Comparison of ENCODE assay signal across 21 mouse cellular contexts in genomic region chr8:91347595-91347994, GRCm38 (mm10). TPM values are rescaled to one million over a fixed set of nuclear protein-coding genes. Genes with fewer than 3 reads are reported as not detected.
DNase-seq lines count a peak whose midpoint lies in the region; ATAC-seq and TF ChIP-seq lines count a peak whose summit lies in the region.
"Had no signal": no experiment of that assay in that cellular context is flagged by ENCODE, and none has a peak within 500 bp of the region (broad histone marks: within the 10 kb centered on the region; RNA-seq: fewer than 3 reads in every experiment).

No protein-coding gene starts in this region.

- TF ChIP-seq CTCF in midbrain, postnatal 0 days (IDR thresholded peaks at IDR 0.05): no peak
- no peak for TF ChIP-seq CTCF in layer of hippocampus, adult 2 months (conservative IDR thresholded peaks at IDR 0.05)

- H3K4me3 ChIP-seq in heart, embryonic 10.5 days: 0 out of 2 replicates have a peak overlapping the region, but pooled peaks have one; percentile 13
- no peak overlapping the region for H3K4me3 ChIP-seq in heart, embryonic 14.5 days (ENCODE audit: control insufficient read depth in 1 of 2, insufficient read depth in 1 of 2, low read depth in 1 of 2, low read length in 2 of 2)
- no peak overlapping the region for H3K4me3 ChIP-seq in midbrain, embryonic 13.5 days (replicated peaks)
- H3K4me3 ChIP-seq in midbrain, postnatal 0 days (ENCODE audit: low read depth, low read length): no peak overlapping the region
- no peak overlapping the region for H3K4me3 ChIP-seq in stomach, embryonic 16.5 days (replicated peaks; ENCODE audit: low read length)
- H3K4me3 ChIP-seq in layer of hippocampus, adult 2 months: no peak overlapping the region
- H3K4me3 ChIP-seq: embryonic facial prominence, embryonic 12.5 days; forebrain, embryonic 15.5 days; hindbrain, embryonic 15.5 days had no signal

- peak overlapping the region; percentile 44 for H3K4me2 ChIP-seq in heart, embryonic 14.5 days (ENCODE audit: low read length)
- no peak overlapping the region for H3K4me2 ChIP-seq in midbrain, embryonic 13.5 days (replicated peaks)
- no peak overlapping the region for H3K4me2 ChIP-seq in midbrain, postnatal 0 days (ENCODE audit: low read depth, low read length, poor library complexity, severe bottlenecking)
- no peak overlapping the region for H3K4me2 ChIP-seq in stomach, embryonic 16.5 days (ENCODE audit: low read depth, low read length)
- H3K4me2 ChIP-seq: embryonic facial prominence, embryonic 12.5 days; forebrain, embryonic 15.5 days; hindbrain, embryonic 15.5 days had no signal

- intact Hi-C loops in heart, postnatal 25 days (cut with DNase I): no loop called here
- intact Hi-C loops in heart, postnatal 14 days (cut with DNase I): no loop called here

- no peak for ATAC-seq in heart, embryonic 14.5 days (ENCODE audit: insufficient number of reproducible peaks, insufficient read depth, low FRiP score, low read depth)
- no peak for ATAC-seq in midbrain, embryonic 13.5 days
- ATAC-seq in midbrain, postnatal 0 days (ENCODE audit: low FRiP score): no peak
- ATAC-seq in stomach, embryonic 16.5 days (ENCODE audit: insufficient read depth, low FRiP score): no peak
- ATAC-seq: activated CD4-positive, CD25-positive, alpha-beta regulatory T cell, adult 4 months; forebrain, embryonic 15.5 days; intestine, embryonic 16.5 days; Patski had no signal

- H3K9ac ChIP-seq in heart, embryonic 14.5 days (ENCODE audit: low read length): peak overlapping the region; percentile 14; the same call in 1 of the 2 replicates
- no peak overlapping the region for H3K9ac ChIP-seq in midbrain, embryonic 13.5 days (replicated peaks)
- no peak overlapping the region for H3K9ac ChIP-seq in midbrain, postnatal 0 days (replicated peaks; ENCODE audit: low read length, poor library complexity, severe bottlenecking)
- no peak overlapping the region for H3K9ac ChIP-seq in stomach, embryonic 16.5 days (ENCODE audit: low read length)
- H3K9ac ChIP-seq: embryonic facial prominence, embryonic 12.5 days; forebrain, embryonic 15.5 days; hindbrain, embryonic 15.5 days had no signal

- peak overlapping the region; percentile 44; the same call in 1 of the 2 replicates for H3K27ac ChIP-seq in heart, embryonic 10.5 days
- H3K27ac ChIP-seq in heart, embryonic 14.5 days (replicated peaks in 1 of 2; ENCODE audit: control insufficient read depth in 1 of 2, insufficient read depth in 1 of 2, low read depth in 2 of 2, low read length in 2 of 2): peak overlapping the region in 1 of 2 experiments; percentile 24; a peak in 1 of 4 replicates
- H3K27ac ChIP-seq in midbrain, embryonic 13.5 days: peak overlapping the region; percentile 35; the same call in 1 of the 2 replicates
- no peak overlapping the region for H3K27ac ChIP-seq in midbrain, postnatal 0 days (ENCODE audit: low read depth, low read length)
- peak overlapping the region; percentile 26; the same call in 1 of the 2 replicates for H3K27ac ChIP-seq in stomach, embryonic 16.5 days (ENCODE audit: low read length)
- H3K27ac ChIP-seq in layer of hippocampus, adult 2 months: no peak overlapping the region
- H3K27ac ChIP-seq: embryonic facial prominence, embryonic 12.5 days; forebrain, embryonic 15.5 days; hindbrain, embryonic 15.5 days had no signal

- peaks cover 56% of the 10 kb centered on the region for H3K4me1 ChIP-seq in heart, embryonic 10.5 days
- H3K4me1 ChIP-seq in heart, embryonic 14.5 days (ENCODE audit: control insufficient read depth in 2 of 2, insufficient read depth in 2 of 2, low read length in 2 of 2): peaks cover 20 to 30% of the 10 kb centered on the region in 2 experiments
- peaks cover 12% of the 10 kb centered on the region; the same call in 1 of the 2 replicates for H3K4me1 ChIP-seq in midbrain, embryonic 13.5 days (replicated peaks)
- H3K4me1 ChIP-seq in midbrain, postnatal 0 days (ENCODE audit: insufficient read depth, low read length): no peaks in the 10 kb centered on the region
- H3K4me1 ChIP-seq in stomach, embryonic 16.5 days (ENCODE audit: control insufficient read depth, insufficient read depth, low read length): peaks cover 15% of the 10 kb centered on the region; the same call in 1 of the 2 replicates

- 40% methylated on average over 6 of the region's 6 CpGs for WGBS in heart, embryonic 10.5 days
- WGBS in heart, embryonic 14.5 days: 28% methylated on average over 6 of the region's 6 CpGs
- 81% methylated on average over 6 of the region's 6 CpGs for whole genome bisulfite sequencing in midbrain, embryonic 13.5 days
- WGBS in midbrain, postnatal 0 days: 54% methylated on average over 6 of the region's 6 CpGs
- WGBS in stomach, embryonic 16.5 days: 51% methylated on average over 6 of the region's 6 CpGs

- no peak for DNase-seq in heart, embryonic 10.5 days (ENCODE audit: low spot score)
- no peak for DNase-seq in heart, postnatal 25 days (ENCODE audit: low spot score)
- DNase-seq in heart, postnatal 14 days: no peak
- DNase-seq in midbrain, postnatal 0 days (ENCODE audit: low spot score): no peak
- no peak for DNase-seq in layer of hippocampus, adult 2 months (ENCODE audit: low spot score in 2 of 2)
- DNase-seq: adrenal gland, postnatal 14 days; cerebellum, adult 11-12 months; cerebellum, adult 9-10 months; cerebellum, postnatal 25 days; gastrocnemius, postnatal 10 days; kidney, adult 2 months had no signal

- H3K36me3 ChIP-seq in heart, embryonic 10.5 days: no peaks in the 10 kb centered on the region
- H3K36me3 ChIP-seq in heart, embryonic 14.5 days (ENCODE audit: control insufficient read depth, insufficient read depth, low read length): no peaks in the 10 kb centered on the region
- H3K36me3 ChIP-seq in midbrain, embryonic 13.5 days: peaks cover 3% of the 10 kb centered on the region; the same call in 1 of the 2 replicates
- H3K36me3 ChIP-seq in midbrain, postnatal 0 days (ENCODE audit: insufficient read depth, low read length): no peaks in the 10 kb centered on the region
- no peaks in the 10 kb centered on the region for H3K36me3 ChIP-seq in stomach, embryonic 16.5 days (ENCODE audit: control insufficient read depth, insufficient read depth, low read length)
- H3K36me3 ChIP-seq: embryonic facial prominence, embryonic 12.5 days; forebrain, embryonic 15.5 days; hindbrain, embryonic 15.5 days had no signal

- no peaks in the 10 kb centered on the region for H3K9me3 ChIP-seq in heart, embryonic 10.5 days
- H3K9me3 ChIP-seq in heart, embryonic 14.5 days (ENCODE audit: control insufficient read depth, low read length): no peaks in the 10 kb centered on the region
- no peaks in the 10 kb centered on the region for H3K9me3 ChIP-seq in midbrain, embryonic 13.5 days
- H3K9me3 ChIP-seq in midbrain, postnatal 0 days (ENCODE audit: low read length): no peaks in the 10 kb centered on the region
- H3K9me3 ChIP-seq in stomach, embryonic 16.5 days (replicated peaks; ENCODE audit: control insufficient read depth, low read length): no peaks in the 10 kb centered on the region
- H3K9me3 ChIP-seq: embryonic facial prominence, embryonic 12.5 days; forebrain, embryonic 15.5 days; hindbrain, embryonic 15.5 days had no signal

- no peaks in the 10 kb centered on the region for H3K27me3 ChIP-seq in heart, embryonic 10.5 days (ENCODE audit: insufficient read depth, poor library complexity, severe bottlenecking)
- no peaks in the 10 kb centered on the region for H3K27me3 ChIP-seq in heart, embryonic 14.5 days (ENCODE audit: control insufficient read depth, insufficient read depth, low read length)
- no peaks in the 10 kb centered on the region for H3K27me3 ChIP-seq in midbrain, embryonic 13.5 days
- no peaks in the 10 kb centered on the region for H3K27me3 ChIP-seq in midbrain, postnatal 0 days (ENCODE audit: insufficient read depth, low read length)
- no peaks in the 10 kb centered on the region for H3K27me3 ChIP-seq in stomach, embryonic 16.5 days (ENCODE audit: control insufficient read depth, insufficient read depth, low read length)
- H3K27me3 ChIP-seq: CH12.LX; embryonic facial prominence, embryonic 12.5 days; forebrain, embryonic 15.5 days; hindbrain, embryonic 15.5 days; Patski had no signal

RNA-seq across cellular contexts. Expression of gene Fto, which starts 34.3 kb away (rescaled TPM):
- 81.7 and 83.2 TPM in 2 replicates for polyA plus RNA-seq in heart, embryonic 10.5 days (2016; fragmentation: Nextera tagmentation; extraction: Ambion mirVana)
- 10 to 100 TPM; 65.9 to 67.1 TPM for total RNA-seq in heart, postnatal 25 days (2021)
- 71.5 and 76.3 TPM in 2 replicates for polyA plus RNA-seq in heart, embryonic 14.5 days (2014; fragmentation: Nextera tagmentation; extraction: Ambion mirVana)
- total RNA-seq in heart, postnatal 14 days (2021): 10 to 100 TPM; 68.6 to 70.4 TPM
- polyA plus RNA-seq in midbrain, embryonic 13.5 days (2015; fragmentation: Nextera tagmentation; extraction: Ambion mirVana): 128 and 131 TPM in 2 replicates
- 97.9 and 135 TPM in 2 replicates for total RNA-seq in midbrain, postnatal 0 days (2014; rRNA removed)
- polyA plus RNA-seq in midbrain, postnatal 0 days (2015; fragmentation: Nextera tagmentation; extraction: Ambion mirVana): 151 and 153 TPM in 2 replicates
- polyA plus RNA-seq in stomach, embryonic 16.5 days (2015; fragmentation: Nextera tagmentation; extraction: Ambion mirVana): 73.4 and 74.2 TPM in 2 replicates
- total RNA-seq in layer of hippocampus, adult 2 months (2021): 100 to 1,000 TPM; 146 to 151 TPM

RNA-seq across cellular contexts. Expression of gene Rpgrip1l, which starts 34.5 kb away (rescaled TPM):
- polyA plus RNA-seq in heart, embryonic 10.5 days (2016; fragmentation: Nextera tagmentation; extraction: Ambion mirVana): 9.2 and 9.3 TPM in 2 replicates
- total RNA-seq in heart, postnatal 25 days (2021): 1 to 10 TPM; 3.8 to 5.1 TPM
- 8.8 and 9.9 TPM in 2 replicates for polyA plus RNA-seq in heart, embryonic 14.5 days (2014; fragmentation: Nextera tagmentation; extraction: Ambion mirVana)
- total RNA-seq in heart, postnatal 14 days (2021): 1 to 10 TPM; 3.2 to 3.6 TPM
- polyA plus RNA-seq in midbrain, embryonic 13.5 days (2015; fragmentation: Nextera tagmentation; extraction: Ambion mirVana): 14.0 TPM in 2 replicates
- 8.4 and 9.4 TPM in 2 replicates for total RNA-seq in midbrain, postnatal 0 days (2014; rRNA removed)
- polyA plus RNA-seq in midbrain, postnatal 0 days (2015; fragmentation: Nextera tagmentation; extraction: Ambion mirVana): 8.4 and 11.5 TPM in 2 replicates
- polyA plus RNA-seq in stomach, embryonic 16.5 days (2015; fragmentation: Nextera tagmentation; extraction: Ambion mirVana): 5.9 and 10.8 TPM in 2 replicates
- total RNA-seq in layer of hippocampus, adult 2 months (2021): 10 to 100 TPM; 21.6 to 25.4 TPM

Comparison
In these comparisons a context has a peak if more than half of its experiments do, and no peak if none do; other contexts are left out.
1. H3K27ac ChIP-seq: peak in heart, embryonic 10.5 days (single experiment), midbrain, embryonic 13.5 days (single experiment) and stomach, embryonic 16.5 days (single experiment); none in midbrain, postnatal 0 days (single experiment) and layer of hippocampus, adult 2 months (single experiment).